In the genomic region with DNA sequence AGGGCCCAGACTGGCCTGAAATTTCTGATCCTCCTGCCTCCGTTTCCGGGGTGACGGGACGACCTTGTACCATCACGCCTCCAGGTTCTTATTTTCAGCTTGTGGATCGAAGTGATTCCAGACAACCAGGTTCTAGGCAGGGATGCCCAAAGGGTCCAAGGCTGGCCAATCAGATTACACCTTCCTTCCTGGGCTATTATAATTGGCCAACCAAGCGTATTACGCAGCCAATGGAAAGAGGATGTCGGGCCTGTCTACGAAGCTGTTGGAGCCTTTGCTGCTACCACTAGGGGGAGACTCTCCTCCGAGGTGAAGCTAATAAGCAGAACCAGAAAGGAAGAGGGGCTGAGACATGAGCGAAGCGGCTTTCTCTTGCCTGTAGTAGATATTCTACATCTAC, we compare ENCODE assay signal across 8 mouse cellular contexts. TPM values are rescaled to one million over a fixed set of nuclear protein-coding genes. Genes with fewer than 3 reads are reported as not detected.
DNase-seq lines count a peak whose midpoint lies in the region; ATAC-seq lines count a peak whose summit lies in the region.

No protein-coding gene starts in this region.

- H3K4me3 ChIP-seq in megakaryocyte, embryonic 14.5 days (replicated peaks) = peak overlapping the region; percentile 67

- peaks cover 68% of the 10 kb centered on the region for H3K27me3 ChIP-seq in megakaryocyte, embryonic 14.5 days (replicated peaks)

- H3K4me1 ChIP-seq in megakaryocyte, embryonic 14.5 days = peaks cover 45% of the 10 kb centered on the region

- peak; percentile 80 for ATAC-seq in common myeloid progenitor, adult 5-6 weeks (replicated peaks; ENCODE audit: low read depth, poor library complexity, severe bottlenecking)
- ATAC-seq in inflammation-experienced regulatory T-cells, adult 6 months = peak; percentile 90

- no peaks in the 10 kb centered on the region for H3K36me3 ChIP-seq in megakaryocyte, embryonic 14.5 days (replicated peaks; ENCODE audit: low read length)

- peaks cover 4% of the 10 kb centered on the region for H3K9me3 ChIP-seq in megakaryocyte, embryonic 14.5 days

- DNase-seq in ovary, adult 18-20 months (ENCODE audit: low spot score) = peak; percentile 36
- no peak for DNase-seq in ovary, postnatal 10 days (ENCODE audit: low spot score)
- DNase-seq in gastrocnemius, postnatal 10 days = peak; percentile 59
- peak; percentile 96 for DNase-seq in left cerebral cortex, adult 9 months (ENCODE audit: low spot score in 2 of 2)
- DNase-seq in right cerebral cortex, postnatal 14 days = peak; percentile 87

RNA-seq across cellular contexts. Expression of a gene that starts 8.2 kb away (rescaled TPM):
- 10.8 and 11.0 TPM in 2 replicates for total RNA-seq in common myeloid progenitor, adult 5-6 weeks (2017)
- 10 to 100 TPM; 10.3 to 11.5 TPM for total RNA-seq in gastrocnemius, postnatal 10 days (2021)
- polyA plus RNA-seq in inflammation-experienced regulatory T-cells, adult 6 months (2017; shearing (Covaris generic)) = 1 to 10 TPM; 2.0 to 6.1 (median 3.9) TPM
- 9.8 and 13.7 TPM in 2 replicates for polyA plus RNA-seq in megakaryocyte, embryonic 14.5 days (2012; ENCODE audit: insufficient read depth, low replicate concordance)

RNA-seq across cellular contexts. Expression of a gene that starts 10.3 kb away (rescaled TPM):
- 0.96 and 3.3 TPM in 2 replicates for total RNA-seq in common myeloid progenitor, adult 5-6 weeks (2017)
- total RNA-seq in gastrocnemius, postnatal 10 days (2021) = 1 to 10 TPM; 1.0 to 1.2 TPM
- polyA plus RNA-seq in inflammation-experienced regulatory T-cells, adult 6 months (2017; shearing (Covaris generic)) = not detected
- polyA plus RNA-seq in megakaryocyte, embryonic 14.5 days (2012; ENCODE audit: insufficient read depth, low replicate concordance) = 0.25 TPM in 1 of 2 replicates, not detected in the other

RNA-seq across cellular contexts. Expression of a gene that starts 17.3 kb away (rescaled TPM):
- total RNA-seq in common myeloid progenitor, adult 5-6 weeks (2017) = 1.4 TPM in 1 of 2 replicates, not detected in the other
- 1 to 10 TPM; 1.8 TPM for total RNA-seq in gastrocnemius, postnatal 10 days (2021)
- polyA plus RNA-seq in inflammation-experienced regulatory T-cells, adult 6 months (2017; shearing (Covaris generic)) = 10 to 100 TPM in 1 of 3 experiments, 1 to 10 TPM in 2; 4.3 to 14.7 (median 6.4) TPM
- polyA plus RNA-seq in megakaryocyte, embryonic 14.5 days (2012; ENCODE audit: insufficient read depth, low replicate concordance) = 2.6 TPM in 1 of 2 replicates, not detected in the other

RNA-seq across cellular contexts. Expression of a gene that starts 23.4 kb away (rescaled TPM):
- total RNA-seq in common myeloid progenitor, adult 5-6 weeks (2017) = 15.2 and 31.2 TPM in 2 replicates
- total RNA-seq in gastrocnemius, postnatal 10 days (2021) = 10 to 100 TPM; 18.3 to 18.6 TPM
- polyA plus RNA-seq in inflammation-experienced regulatory T-cells, adult 6 months (2017; shearing (Covaris generic)) = 100 to 1,000 TPM in 2 of 3 experiments, 10 to 100 TPM in 1; 69.8 to 178 (median 155) TPM
- polyA plus RNA-seq in megakaryocyte, embryonic 14.5 days (2012; ENCODE audit: insufficient read depth, low replicate concordance) = 78.7 and 108 TPM in 2 replicates

RNA-seq across cellular contexts. Expression of a gene that starts 30.7 kb away (rescaled TPM):
- not detected in 2 replicates for total RNA-seq in common myeloid progenitor, adult 5-6 weeks (2017)
- total RNA-seq in gastrocnemius, postnatal 10 days (2021) = 1 to 10 TPM; 1.6 to 3.1 TPM
- not detected for polyA plus RNA-seq in inflammation-experienced regulatory T-cells, adult 6 months (2017; shearing (Covaris generic))
- not detected in 2 replicates for polyA plus RNA-seq in megakaryocyte, embryonic 14.5 days (2012; ENCODE audit: insufficient read depth, low replicate concordance)
